Mouse (Mus musculus): Measurements from ENCODE around the gene Agfg1.

The Agfg1 gene

DNA sequence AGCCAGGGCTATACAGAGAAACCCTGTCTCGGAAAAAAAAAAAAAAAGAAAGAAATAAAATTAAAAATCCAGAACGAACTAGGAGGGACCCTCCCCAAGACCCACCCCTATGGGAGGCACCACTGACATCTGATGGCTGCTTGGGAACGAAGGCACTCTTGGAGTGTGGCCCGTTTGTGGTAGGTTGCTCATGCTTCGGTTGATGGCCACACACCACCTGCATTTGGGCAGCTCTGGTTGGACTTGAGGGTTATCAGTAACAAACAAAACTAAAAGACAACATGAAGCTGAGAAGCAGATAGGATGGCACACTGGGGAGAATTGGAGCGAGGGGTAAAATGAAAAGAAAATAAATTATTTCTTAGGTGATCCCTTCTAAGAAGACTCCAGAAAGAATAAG lies 15.1 kb upstream of the Agfg1 start:
- DNase-seq (ENCODE audit: low read depth, low spot score): no peak

DNA sequence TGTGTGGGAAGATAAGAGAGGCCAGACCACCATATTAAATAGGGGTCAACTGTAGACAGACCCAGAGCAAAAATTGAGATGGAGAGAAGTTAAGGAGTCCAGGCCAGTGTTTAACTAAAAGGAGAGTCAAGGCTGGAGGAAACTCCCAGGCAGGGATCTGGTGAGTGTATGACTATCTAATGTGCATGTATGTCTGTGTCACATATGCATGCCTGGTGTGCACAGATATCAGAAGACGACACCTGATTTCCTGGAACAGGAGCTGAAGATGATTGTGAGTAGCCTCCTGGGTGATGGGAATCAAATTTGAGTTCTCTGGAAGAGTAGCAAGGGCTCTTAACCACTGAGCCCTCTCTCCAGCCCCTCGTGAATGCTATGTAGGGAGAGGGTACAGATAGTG lies 14.0 kb upstream of the Agfg1 start:
- no peak for DNase-seq (ENCODE audit: low read depth, low spot score)

DNA sequence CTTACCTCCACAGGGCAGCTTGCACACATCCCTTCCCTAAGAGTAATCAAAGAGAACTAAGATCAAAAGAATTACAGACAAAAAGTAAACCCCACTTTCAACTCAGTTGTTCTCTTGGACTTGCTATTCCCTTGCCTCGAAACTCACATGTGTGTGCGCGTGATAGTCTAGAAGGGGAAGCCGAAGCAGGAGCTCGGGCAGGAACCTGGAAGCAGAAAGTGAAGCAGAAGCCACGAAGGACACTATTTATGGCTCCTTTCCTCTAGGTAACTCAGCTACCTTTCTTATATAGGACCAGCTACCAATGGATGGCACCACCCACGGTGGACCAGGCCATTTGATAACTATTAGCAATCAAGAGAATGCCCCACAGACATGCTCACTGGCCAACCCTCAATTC lies 13.5 kb upstream of the Agfg1 start:
- DNase-seq (ENCODE audit: low read depth, low spot score): no peak

- no peak for DNase-seq (ENCODE audit: low read depth, low spot score)
Measured at GRCm38 (mm10) chr1:82826911-82827310, 12.4 kb upstream of the Agfg1 start.

- no peak for DNase-seq (ENCODE audit: low read depth, low spot score)
Measured at GRCm38 (mm10) chr1:82830771-82831170, 8.5 kb upstream of the Agfg1 start.

- DNase-seq (ENCODE audit: low read depth, low spot score): no peak
Measured at GRCm38 (mm10) chr1:82831547-82832240, 7.6 kb upstream of the Agfg1 start.

GRCm38 (mm10) chr1:82832495-82833021 lies 6.7 kb upstream of the Agfg1 start:
- DNase-seq (ENCODE audit: low read depth, low spot score): no peak

- DNase-seq (ENCODE audit: low read depth, low spot score): no peak
Measured at GRCm38 (mm10) chr1:82833501-82833900, 5.8 kb upstream of the Agfg1 start.

DNA sequence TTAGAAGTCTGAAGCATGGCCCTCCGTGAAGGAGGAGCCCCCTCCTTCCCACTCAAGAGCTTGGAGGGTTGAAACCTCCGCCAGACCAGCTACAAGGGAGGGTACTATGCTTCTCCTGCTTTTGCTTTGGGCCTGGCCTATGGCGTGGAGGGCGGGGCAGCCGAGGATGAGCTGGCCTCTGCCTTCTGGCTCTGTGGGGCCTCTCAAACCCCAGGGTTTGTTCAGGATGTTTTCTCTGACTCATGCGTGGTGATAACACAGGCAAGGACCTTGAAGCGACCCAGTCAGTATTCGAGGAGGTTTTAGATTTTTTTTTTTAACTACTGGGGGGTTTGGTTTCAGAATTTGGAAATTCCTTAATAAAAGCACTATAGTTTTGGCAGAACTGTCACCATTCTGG lies 4.7 kb upstream of the Agfg1 start:
- no peak for DNase-seq (ENCODE audit: low read depth, low spot score)

GRCm38 (mm10) chr1:82836342-82837217 lies 2.7 kb upstream of the Agfg1 start:
- no peak for DNase-seq (ENCODE audit: low read depth, low spot score)

- no peak for DNase-seq (ENCODE audit: low read depth, low spot score)
Measured at GRCm38 (mm10) chr1:82837579-82837978, 1.7 kb upstream of the Agfg1 start.

DNA sequence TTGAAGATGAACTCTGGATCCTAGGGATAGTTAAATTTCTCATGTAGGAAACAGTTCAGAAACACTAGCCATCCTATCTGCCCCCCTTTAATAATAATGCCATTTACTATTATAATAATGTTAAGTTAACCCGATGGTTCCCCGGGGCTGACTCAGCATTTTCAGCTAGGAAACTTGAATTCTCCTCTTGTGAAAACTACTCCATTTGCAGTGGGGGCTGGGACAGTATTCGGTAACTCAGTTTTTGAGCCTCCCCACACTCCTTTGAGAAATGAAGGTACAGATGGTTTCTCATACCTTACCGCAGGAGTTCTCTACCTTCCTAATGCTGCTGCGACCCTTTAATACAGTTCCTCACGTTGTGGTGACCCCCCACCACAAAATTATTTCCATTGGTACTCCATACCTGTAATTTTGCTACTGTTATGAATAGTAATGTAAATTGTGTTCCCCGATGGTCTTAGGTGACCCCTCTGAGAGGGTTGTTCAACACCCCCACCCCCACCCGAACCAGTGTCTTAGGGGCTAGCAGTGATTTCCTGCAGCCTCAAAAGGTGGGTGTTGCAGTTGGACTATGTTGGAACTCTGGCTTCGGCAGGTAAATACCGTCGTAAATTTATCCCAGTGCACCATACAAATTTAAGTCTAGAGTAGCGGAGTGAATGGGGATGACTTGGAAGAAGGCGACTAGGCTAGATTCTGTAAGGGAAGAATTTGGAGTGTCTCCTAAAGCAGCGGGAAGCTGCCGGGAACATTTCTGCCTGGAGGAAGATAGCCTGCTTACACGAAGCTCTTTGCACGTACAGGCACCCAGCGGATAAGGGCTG lies 601 bp upstream of the Agfg1 start:
- no peak for DNase-seq (ENCODE audit: low read depth, low spot score)

GRCm38 (mm10) chr1:82839614-82840421 lies 535 bp downstream of the Agfg1 start:
- no peak for DNase-seq (ENCODE audit: low read depth, low spot score)

- DNase-seq (ENCODE audit: low read depth, low spot score): no peak
Measured at GRCm38 (mm10) chr1:82855729-82856128, 16.4 kb downstream of the Agfg1 start.

DNA sequence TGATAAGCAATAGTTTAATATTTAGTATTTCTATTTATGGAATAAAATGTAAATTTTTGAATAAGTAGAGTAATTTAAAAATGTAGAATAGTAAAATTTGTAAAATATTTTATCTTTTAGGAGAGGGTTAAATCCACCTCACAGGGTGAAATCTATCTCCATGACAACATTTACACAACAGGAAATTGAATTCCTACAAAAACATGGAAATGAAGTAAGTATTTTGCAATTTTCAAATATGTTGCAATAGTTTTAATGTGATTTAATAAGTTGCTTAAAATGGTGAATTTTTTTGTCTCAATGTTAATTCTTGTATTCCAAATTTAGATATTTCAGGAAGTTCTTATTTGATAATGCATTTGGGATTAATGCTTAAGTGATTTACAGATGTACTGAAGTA lies 19.0 kb downstream of the Agfg1 start:
- no peak for DNase-seq (ENCODE audit: low read depth, low spot score)

- DNase-seq (ENCODE audit: low read depth, low spot score): no peak
Measured at GRCm38 (mm10) chr1:82860391-82860790, 21.1 kb downstream of the Agfg1 start.

DNA sequence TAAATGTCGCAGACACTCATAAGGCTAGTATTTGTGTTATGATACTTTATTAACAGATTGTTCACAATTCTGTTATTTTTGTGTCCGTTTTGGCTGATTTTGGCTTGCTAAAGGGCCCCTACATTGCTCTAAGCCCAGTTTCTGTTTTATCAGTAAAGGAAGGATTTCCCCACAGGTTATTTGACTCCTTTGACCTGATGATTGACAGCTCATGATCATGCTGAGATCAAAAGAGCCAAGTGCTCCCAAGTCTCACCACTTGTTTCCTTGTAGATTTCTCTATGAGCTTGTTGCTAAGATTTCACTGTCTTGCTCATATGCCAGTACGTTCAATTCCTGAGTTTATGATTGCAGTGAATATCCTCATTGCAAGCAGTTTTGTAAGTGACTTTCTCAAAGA lies 30.9 kb downstream of the Agfg1 start:
- DNase-seq (ENCODE audit: low read depth, low spot score): no peak

DNA sequence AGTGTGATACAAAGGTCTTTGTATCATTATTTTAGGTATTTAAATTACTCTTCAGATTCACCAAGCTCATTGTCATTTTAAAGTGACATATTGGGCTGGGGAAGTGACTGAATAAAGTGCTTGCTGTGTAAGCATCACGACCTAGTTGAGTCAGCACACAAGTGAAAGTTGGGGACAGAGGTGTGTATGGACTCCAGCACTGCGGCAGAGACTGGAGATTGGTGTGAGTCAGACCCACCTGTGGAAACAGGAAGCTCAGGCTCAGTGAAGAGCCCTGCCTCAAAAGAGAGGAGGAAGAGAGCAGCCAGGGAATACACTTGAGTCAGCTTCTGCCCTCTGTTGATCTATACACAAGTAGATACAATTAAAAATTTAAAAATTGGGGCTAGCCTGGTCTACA lies 39.9 kb downstream of the Agfg1 start:
- no peak for DNase-seq (ENCODE audit: low read depth, low spot score)

DNA sequence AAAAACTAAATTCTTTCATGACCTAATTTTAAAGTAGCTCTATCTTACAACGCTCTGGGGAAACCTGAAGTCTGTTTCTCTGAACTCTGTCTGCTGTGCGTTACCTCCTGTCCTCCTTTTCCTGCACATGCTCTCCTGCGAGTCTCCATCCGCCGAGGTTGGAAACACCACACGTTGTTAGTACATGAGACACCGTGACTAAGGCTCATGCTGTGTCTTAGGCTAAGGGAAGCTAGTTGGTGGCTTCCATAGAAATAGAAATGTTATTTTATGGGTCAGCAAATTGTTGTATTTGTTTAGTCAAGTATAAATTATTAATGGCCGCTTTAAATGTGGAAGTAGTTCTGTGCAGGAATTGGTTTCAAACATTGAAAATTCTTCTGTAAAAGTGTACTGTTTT lies 40.9 kb downstream of the Agfg1 start:
- DNase-seq (ENCODE audit: low read depth, low spot score): no peak

DNA sequence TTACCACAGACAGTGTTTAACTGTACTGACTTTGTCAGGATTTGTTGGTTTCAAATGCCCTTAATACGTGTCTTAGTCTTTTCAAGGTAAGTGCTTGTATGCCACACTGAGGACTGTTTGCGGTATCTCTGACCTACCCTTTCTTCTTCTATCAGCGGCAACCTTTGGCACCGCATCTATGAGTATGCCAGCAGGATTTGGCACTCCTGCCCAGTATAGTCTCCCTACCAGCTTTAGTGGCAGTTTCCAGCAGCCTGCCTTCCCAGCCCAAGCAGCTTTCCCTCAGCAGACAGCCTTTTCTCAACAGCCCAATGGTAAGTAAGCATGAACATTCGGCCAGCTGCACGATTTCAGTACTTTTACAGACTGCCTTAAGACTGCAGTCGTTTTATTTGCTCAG lies 54.0 kb downstream of the Agfg1 start:
- DNase-seq (ENCODE audit: low read depth, low spot score): no peak

DNA sequence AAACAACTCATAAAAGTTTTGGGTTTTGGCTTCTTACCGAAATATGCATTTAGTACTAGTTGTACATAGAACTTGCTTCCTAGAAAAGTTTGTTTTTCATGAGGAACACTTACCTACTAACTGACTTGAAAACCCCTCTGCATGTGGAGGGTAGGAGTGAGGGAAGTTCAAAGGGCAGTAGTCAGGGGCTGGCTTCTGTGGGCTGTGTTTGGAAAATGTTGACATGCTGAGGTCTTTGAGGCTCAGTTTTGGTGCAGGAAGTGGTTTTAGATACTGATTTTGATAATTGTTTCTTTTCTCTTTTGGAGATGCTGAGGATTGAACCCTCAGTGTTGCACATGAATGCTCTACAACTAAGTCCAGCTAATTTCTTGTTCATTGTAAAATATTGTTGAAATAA lies 61.3 kb downstream of the Agfg1 start:
- no peak for DNase-seq (ENCODE audit: low read depth, low spot score)

Data from retina, adult 2 months (tissue).